Mouse (Mus musculus): Measurements from ENCODE around the gene Ptprm. TPM values are rescaled to one million over a fixed set of nuclear protein-coding genes. Genes with fewer than 3 reads are reported as not detected.
A peak's percentile ranks its signal among the peaks of the same experiment; 100 is the strongest.

Gene Ptprm
- polyA plus RNA-seq, 1 experiment from 2014 or later: 13.7 TPM

DNA sequence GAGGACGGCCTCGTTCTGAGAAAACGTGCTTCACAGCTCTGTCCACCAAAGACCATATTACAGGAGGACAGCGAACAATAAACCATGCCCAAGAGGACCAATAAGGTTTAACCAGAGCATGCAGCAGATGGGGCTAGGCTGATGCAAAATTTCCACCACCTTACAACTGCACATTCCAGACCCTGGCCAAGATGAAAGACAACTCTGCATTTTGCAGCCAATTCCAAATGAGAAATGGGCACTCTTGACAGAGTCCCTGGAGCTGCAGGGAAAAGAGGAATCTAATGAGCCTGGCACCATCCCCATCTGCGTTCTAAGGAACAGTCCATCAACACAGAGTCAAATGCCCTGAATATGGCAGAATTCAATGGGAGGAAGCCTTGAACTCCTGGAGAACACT is 263.3 kb downstream of the Ptprm start:
- no peak overlapping the region for H3K27ac ChIP-seq (ENCODE audit: low read length)
- H3K36me3 ChIP-seq (ENCODE audit: control insufficient read depth, insufficient read depth): no peaks in the 10 kb centered on the region
- H3K4me1 ChIP-seq (replicated peaks; ENCODE audit: control insufficient read depth, insufficient read depth, low read length): peaks cover 7% of the 10 kb centered on the region; the same call in 1 of the 2 replicates
- WGBS: 35% methylated on average over 5 of the region's 5 CpGs
- no peaks in the 10 kb centered on the region for H3K9me3 ChIP-seq (ENCODE audit: control insufficient read depth, low read length)
- H3K27me3 ChIP-seq (replicated peaks; ENCODE audit: control insufficient read depth, insufficient read depth, low read length): no peaks in the 10 kb centered on the region
- ATAC-seq: peak; percentile 47; the same call in 1 of the 2 replicates
- H3K9ac ChIP-seq (replicated peaks; ENCODE audit: low read depth, low read length): no peak overlapping the region
- no peak overlapping the region for H3K4me3 ChIP-seq (replicated peaks; ENCODE audit: low read length)
- H3K4me2 ChIP-seq (ENCODE audit: low read length): no peak overlapping the region

DNA sequence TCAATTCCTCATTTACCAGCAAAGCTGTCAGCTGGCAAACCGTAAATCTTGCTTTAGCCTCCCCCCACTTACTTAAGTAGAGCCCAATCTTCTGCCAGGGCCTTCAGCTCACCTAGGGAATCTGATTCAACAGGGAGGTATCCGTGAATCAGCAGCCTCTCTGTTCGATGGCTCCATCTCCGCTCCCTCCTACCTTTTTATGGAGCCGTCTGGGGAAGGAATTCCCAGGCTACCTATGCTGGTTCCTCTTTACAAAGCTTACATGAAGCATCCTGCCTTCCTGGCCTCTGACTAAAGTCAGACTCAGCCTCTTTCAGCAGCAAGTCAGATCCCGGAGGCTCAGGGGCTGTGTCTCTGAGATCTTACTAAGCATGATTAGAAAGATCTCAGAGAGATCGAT is 264.1 kb downstream of the Ptprm start:
- Histone ChIP-seq H3K9ac (replicated peaks; ENCODE audit: low read depth, low read length) (no peak overlapping the region), H3K9me3 (ENCODE audit: control insufficient read depth, low read length) (no peaks in the 10 kb centered on the region), H3K27me3 (replicated peaks; ENCODE audit: control insufficient read depth, insufficient read depth, low read length) (no peaks in the 10 kb centered on the region), H3K36me3 (ENCODE audit: control insufficient read depth, insufficient read depth) (no peaks in the 10 kb centered on the region), H3K27ac (ENCODE audit: low read length) (no peak overlapping the region), H3K4me3 (replicated peaks; ENCODE audit: low read length) (no peak overlapping the region), H3K4me2 (ENCODE audit: low read length) (no peak overlapping the region), H3K4me1 (replicated peaks; ENCODE audit: control insufficient read depth, insufficient read depth, low read length) (peaks cover 8% of the 10 kb centered on the region; the same call in 1 of the 2 replicates)
- 84% methylated on average over 7 of the region's 7 CpGs for WGBS
- no peak for ATAC-seq

DNA sequence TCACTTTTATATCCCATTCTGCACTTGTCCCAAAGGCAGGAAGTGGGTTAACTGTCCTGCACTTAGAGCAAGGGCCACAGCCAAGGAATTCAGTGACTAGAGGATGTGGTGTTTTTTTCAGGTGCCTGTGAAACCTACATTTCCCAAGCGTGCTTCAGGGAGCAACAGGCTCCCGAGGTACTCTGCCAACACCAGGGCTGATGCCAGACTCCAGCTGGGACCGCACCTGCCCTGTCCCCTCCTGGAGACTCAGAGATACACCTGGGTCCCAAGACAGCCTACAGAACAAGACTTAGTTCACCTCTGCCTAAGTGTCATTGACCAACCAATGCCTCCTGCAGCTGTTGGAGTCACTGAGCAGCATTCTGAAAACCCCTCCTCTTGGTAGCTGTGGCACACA is 264.6 kb downstream of the Ptprm start:
- H3K9me3 ChIP-seq (ENCODE audit: control insufficient read depth, low read length): no peaks in the 10 kb centered on the region
- H3K27ac ChIP-seq (ENCODE audit: low read length): no peak overlapping the region
- no peaks in the 10 kb centered on the region for H3K36me3 ChIP-seq (ENCODE audit: control insufficient read depth, insufficient read depth)
- no peak for ATAC-seq
- no peaks in the 10 kb centered on the region for H3K27me3 ChIP-seq (replicated peaks; ENCODE audit: control insufficient read depth, insufficient read depth, low read length)
- H3K9ac ChIP-seq (replicated peaks; ENCODE audit: low read depth, low read length): no peak overlapping the region
- no peak overlapping the region for H3K4me2 ChIP-seq (ENCODE audit: low read length)
- H3K4me1 ChIP-seq (replicated peaks; ENCODE audit: control insufficient read depth, insufficient read depth, low read length): peaks cover 13% of the 10 kb centered on the region
- WGBS: 76% methylated on average over 3 of the region's 3 CpGs
- no peak overlapping the region for H3K4me3 ChIP-seq (replicated peaks; ENCODE audit: low read length)

DNA sequence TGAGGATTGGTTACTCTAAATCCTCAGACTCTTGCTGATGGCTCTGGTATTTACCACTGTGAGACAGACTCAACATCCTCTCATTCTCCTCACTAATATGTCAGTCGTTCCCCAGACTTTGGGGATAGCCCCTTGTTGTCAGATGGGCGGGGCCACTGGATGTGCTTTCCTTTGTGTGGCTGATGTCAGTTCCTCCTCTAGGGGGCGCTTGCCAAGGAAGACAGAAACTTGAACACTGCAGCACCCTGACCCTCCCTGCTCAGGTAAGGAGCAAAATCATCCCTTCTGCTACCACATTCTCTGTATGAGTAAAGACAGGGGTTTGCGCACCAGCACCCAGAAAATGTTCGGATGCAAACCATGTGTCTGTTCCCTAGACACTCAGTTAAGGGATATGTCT is 266.7 kb downstream of the Ptprm start:
- H3K4me1 ChIP-seq (replicated peaks; ENCODE audit: control insufficient read depth, insufficient read depth, low read length): peaks cover 17% of the 10 kb centered on the region
- no peaks in the 10 kb centered on the region for H3K9me3 ChIP-seq (ENCODE audit: control insufficient read depth, low read length)
- no peaks in the 10 kb centered on the region for H3K27me3 ChIP-seq (replicated peaks; ENCODE audit: control insufficient read depth, insufficient read depth, low read length)
- ATAC-seq: no peak
- no peak overlapping the region for H3K27ac ChIP-seq (ENCODE audit: low read length)
- no peak overlapping the region for H3K4me2 ChIP-seq (ENCODE audit: low read length)
- no peaks in the 10 kb centered on the region for H3K36me3 ChIP-seq (ENCODE audit: control insufficient read depth, insufficient read depth)
- WGBS: 60% methylated on average over 5 of the region's 5 CpGs
- H3K4me3 ChIP-seq (replicated peaks; ENCODE audit: low read length): no peak overlapping the region
- H3K9ac ChIP-seq (replicated peaks; ENCODE audit: low read depth, low read length): no peak overlapping the region

DNA sequence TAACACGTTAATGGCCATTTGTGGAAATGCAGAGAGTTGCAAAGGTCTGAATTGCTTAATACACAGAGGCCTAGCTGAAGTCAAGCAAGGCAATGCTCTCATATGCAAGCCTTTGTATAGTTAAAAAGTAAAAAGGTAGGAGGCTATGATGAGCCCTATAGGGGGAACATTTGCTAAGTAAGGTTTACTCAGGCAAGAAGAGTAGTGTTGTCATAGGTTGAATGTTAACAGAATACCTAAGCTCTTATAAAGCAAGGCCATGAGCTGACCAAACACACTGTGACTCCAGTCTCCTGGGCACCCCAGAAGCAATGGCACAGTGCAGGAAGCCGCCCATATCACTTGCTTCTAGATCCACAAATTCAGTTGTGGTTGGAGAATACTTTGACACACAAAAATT is 267.4 kb downstream of the Ptprm start:
- no peak for ATAC-seq
- no peaks in the 10 kb centered on the region for H3K9me3 ChIP-seq (ENCODE audit: control insufficient read depth, low read length)
- no peaks in the 10 kb centered on the region for H3K36me3 ChIP-seq (ENCODE audit: control insufficient read depth, insufficient read depth)
- H3K4me1 ChIP-seq (replicated peaks; ENCODE audit: control insufficient read depth, insufficient read depth, low read length): peaks cover 17% of the 10 kb centered on the region
- WGBS: 92% methylated on average over 2 of the region's 2 CpGs
- no peak overlapping the region for H3K4me2 ChIP-seq (ENCODE audit: low read length)
- no peak overlapping the region for H3K27ac ChIP-seq (ENCODE audit: low read length)
- no peaks in the 10 kb centered on the region for H3K27me3 ChIP-seq (replicated peaks; ENCODE audit: control insufficient read depth, insufficient read depth, low read length)
- no peak overlapping the region for H3K9ac ChIP-seq (replicated peaks; ENCODE audit: low read depth, low read length)
- H3K4me3 ChIP-seq (replicated peaks; ENCODE audit: low read length): no peak overlapping the region

DNA sequence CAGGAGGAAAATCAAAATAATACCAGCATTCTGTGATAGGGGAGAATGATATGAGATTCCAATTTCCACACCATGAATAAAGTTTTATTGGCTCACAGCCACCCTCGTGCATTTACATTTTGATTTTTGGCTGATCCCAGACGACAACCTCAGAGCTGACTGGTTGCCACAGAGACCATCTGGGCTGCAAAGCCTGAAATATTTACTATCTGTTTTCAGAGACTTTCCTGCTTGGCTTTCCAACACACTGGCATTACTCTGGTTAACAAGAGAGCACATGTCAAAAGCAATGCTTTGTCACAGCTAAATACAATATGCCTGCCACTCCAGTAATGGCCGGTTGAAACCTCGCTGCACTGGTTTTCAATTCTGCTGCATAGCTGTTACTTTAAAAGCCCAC is 269.8 kb downstream of the Ptprm start:
- Histone ChIP-seq H3K9ac (replicated peaks; ENCODE audit: low read depth, low read length) (no peak overlapping the region), H3K4me2 (ENCODE audit: low read length) (no peak overlapping the region)
- peak; percentile 77 for ATAC-seq

DNA sequence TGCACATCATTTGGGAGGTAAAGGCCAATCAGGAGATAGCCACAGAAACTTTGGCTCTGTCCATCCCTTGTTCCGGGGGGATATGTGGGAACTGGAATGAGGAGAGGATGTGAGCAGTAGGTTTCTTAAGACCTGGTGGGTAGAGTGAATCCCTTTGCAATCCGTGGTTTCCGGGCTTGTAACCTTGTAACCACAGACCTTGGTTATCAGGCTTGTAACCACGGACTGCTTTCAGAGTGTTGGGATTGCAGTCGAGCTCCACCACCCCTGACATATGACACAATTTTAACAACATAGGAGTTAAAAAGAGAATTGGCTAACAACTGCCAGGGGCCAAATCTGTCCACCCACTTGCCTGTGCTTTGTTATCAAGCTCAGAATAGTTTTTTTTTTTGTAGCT is 270.2 kb downstream of the Ptprm start:
- Histone ChIP-seq H3K9ac (replicated peaks; ENCODE audit: low read depth, low read length) (no peak overlapping the region), H3K4me2 (ENCODE audit: low read length) (no peak overlapping the region), H3K4me1 (replicated peaks; ENCODE audit: control insufficient read depth, insufficient read depth, low read length) (peaks cover 11% of the 10 kb centered on the region), H3K27me3 (replicated peaks; ENCODE audit: control insufficient read depth, insufficient read depth, low read length) (no peaks in the 10 kb centered on the region), H3K27ac (ENCODE audit: low read length) (no peak overlapping the region), H3K4me3 (replicated peaks; ENCODE audit: low read length) (no peak overlapping the region), H3K36me3 (ENCODE audit: control insufficient read depth, insufficient read depth) (no peaks in the 10 kb centered on the region), H3K9me3 (ENCODE audit: control insufficient read depth, low read length) (no peaks in the 10 kb centered on the region)
- ATAC-seq: peak; percentile 31; the same call in 1 of the 2 replicates
- 66% methylated on average over 5 of the region's 5 CpGs for WGBS

More for the DNA sequence above, 269.8 kb downstream of the Ptprm start:
- Histone ChIP-seq H3K4me3 (replicated peaks; ENCODE audit: low read length) (no peak overlapping the region), H3K36me3 (ENCODE audit: control insufficient read depth, insufficient read depth) (no peaks in the 10 kb centered on the region), H3K9me3 (ENCODE audit: control insufficient read depth, low read length) (no peaks in the 10 kb centered on the region), H3K27me3 (replicated peaks; ENCODE audit: control insufficient read depth, insufficient read depth, low read length) (no peaks in the 10 kb centered on the region), H3K4me1 (replicated peaks; ENCODE audit: control insufficient read depth, insufficient read depth, low read length) (peaks cover 11% of the 10 kb centered on the region), H3K27ac (ENCODE audit: low read length) (no peak overlapping the region)
- 12% methylated on average over 4 of the region's 4 CpGs for WGBS

DNA sequence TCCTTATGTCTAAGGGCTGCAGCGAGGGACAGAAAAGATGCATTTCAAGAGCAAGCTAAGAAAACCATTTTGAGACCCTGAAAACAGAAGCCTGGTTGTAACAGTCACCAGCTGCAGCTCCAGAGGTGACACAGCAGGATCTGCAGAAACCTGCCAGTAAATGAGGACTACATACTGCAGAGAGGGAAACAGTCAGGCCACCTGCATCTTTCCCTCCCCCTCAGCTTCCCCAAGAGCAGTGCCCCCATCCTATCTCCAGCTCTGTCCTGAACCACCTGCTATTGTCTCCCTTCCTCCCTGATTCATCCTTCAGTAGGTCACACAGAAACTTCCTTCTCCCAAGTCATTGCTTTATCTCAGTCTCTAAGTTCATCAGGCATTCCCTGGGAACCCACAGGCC is 274.7 kb downstream of the Ptprm start:
- H3K36me3 ChIP-seq (ENCODE audit: control insufficient read depth, insufficient read depth): no peaks in the 10 kb centered on the region
- peaks cover 4% of the 10 kb centered on the region; the same call in 1 of the 2 replicates for H3K4me1 ChIP-seq (replicated peaks; ENCODE audit: control insufficient read depth, insufficient read depth, low read length)
- H3K4me2 ChIP-seq (ENCODE audit: low read length): no peak overlapping the region
- H3K9me3 ChIP-seq (ENCODE audit: control insufficient read depth, low read length): no peaks in the 10 kb centered on the region
- no peaks in the 10 kb centered on the region for H3K27me3 ChIP-seq (replicated peaks; ENCODE audit: control insufficient read depth, insufficient read depth, low read length)
- 69% methylated on average over 1 of the region's 1 CpGs for WGBS
- no peak overlapping the region for H3K27ac ChIP-seq (ENCODE audit: low read length)
- no peak overlapping the region for H3K4me3 ChIP-seq (replicated peaks; ENCODE audit: low read length)
- no peak for ATAC-seq
- H3K9ac ChIP-seq (replicated peaks; ENCODE audit: low read depth, low read length): no peak overlapping the region

DNA sequence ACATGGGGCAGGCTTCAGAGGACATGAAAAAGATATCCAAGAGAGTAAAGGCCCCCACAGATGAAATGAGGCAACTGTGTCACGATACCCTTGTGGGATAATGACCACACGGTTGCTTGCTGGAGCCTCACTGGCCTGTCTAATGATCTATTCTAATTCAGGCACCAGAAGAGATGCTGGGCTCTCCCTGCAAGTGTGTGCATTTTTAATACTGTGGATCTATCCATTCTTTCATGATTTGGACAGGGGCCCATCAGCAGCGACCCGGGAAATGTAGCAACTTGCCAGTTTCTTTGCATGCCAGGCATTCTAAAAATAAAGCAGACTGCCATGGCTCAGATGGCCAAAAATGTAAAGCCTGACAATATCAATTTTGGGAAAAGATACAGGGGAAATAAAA is 280.7 kb downstream of the Ptprm start:
- WGBS: 25% methylated on average over 4 of the region's 4 CpGs
- H3K4me2 ChIP-seq (ENCODE audit: low read length): peak overlapping the region; percentile 17

DNA sequence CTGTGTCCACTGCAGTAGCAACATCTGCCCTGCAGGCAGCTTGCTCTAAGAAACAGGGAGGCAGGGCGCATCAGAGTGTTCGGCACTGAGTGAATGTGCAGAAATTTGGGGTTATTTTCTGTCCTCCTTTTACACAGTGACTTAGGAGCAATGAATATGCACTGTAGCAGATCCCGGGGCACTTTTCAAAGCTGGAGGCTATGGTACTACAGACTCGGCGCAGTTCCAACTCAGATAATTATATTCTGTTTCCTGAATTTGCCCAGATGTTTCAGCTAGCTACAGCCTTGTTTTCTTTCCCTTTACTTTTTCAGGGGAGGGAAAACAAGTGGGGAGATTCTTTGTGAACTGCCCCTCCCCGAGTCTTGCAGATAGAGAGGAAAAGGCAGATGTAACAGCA is 281.1 kb downstream of the Ptprm start:
- no peak overlapping the region for H3K4me3 ChIP-seq (replicated peaks; ENCODE audit: low read length)
- no peaks in the 10 kb centered on the region for H3K9me3 ChIP-seq (ENCODE audit: control insufficient read depth, low read length)
- 0 out of 2 replicates have a peak, but pooled peaks cover 6% of the 10 kb centered on the region for H3K27me3 ChIP-seq (replicated peaks; ENCODE audit: control insufficient read depth, insufficient read depth, low read length)
- no peaks in the 10 kb centered on the region for H3K36me3 ChIP-seq (ENCODE audit: control insufficient read depth, insufficient read depth)
- peaks cover 30% of the 10 kb centered on the region for H3K4me1 ChIP-seq (replicated peaks; ENCODE audit: control insufficient read depth, insufficient read depth, low read length)
- H3K9ac ChIP-seq (replicated peaks; ENCODE audit: low read depth, low read length): no peak overlapping the region
- peak overlapping the region; percentile 17 for H3K4me2 ChIP-seq (ENCODE audit: low read length)
- peak overlapping the region; percentile 61 for H3K27ac ChIP-seq (ENCODE audit: low read length)
- WGBS: 42% methylated on average over 6 of the region's 6 CpGs
- peak; percentile 31 for ATAC-seq

More for the DNA sequence above, 280.7 kb downstream of the Ptprm start:
- H3K4me3 ChIP-seq (replicated peaks; ENCODE audit: low read length): no peak overlapping the region
- peaks cover 30% of the 10 kb centered on the region for H3K4me1 ChIP-seq (replicated peaks; ENCODE audit: control insufficient read depth, insufficient read depth, low read length)
- H3K9ac ChIP-seq (replicated peaks; ENCODE audit: low read depth, low read length): no peak overlapping the region
- H3K9me3 ChIP-seq (ENCODE audit: control insufficient read depth, low read length): no peaks in the 10 kb centered on the region
- ATAC-seq: peak; percentile 45
- no peaks in the 10 kb centered on the region for H3K36me3 ChIP-seq (ENCODE audit: control insufficient read depth, insufficient read depth)
- 0 out of 2 replicates have a peak, but pooled peaks cover 6% of the 10 kb centered on the region for H3K27me3 ChIP-seq (replicated peaks; ENCODE audit: control insufficient read depth, insufficient read depth, low read length)
- peak overlapping the region; percentile 61 for H3K27ac ChIP-seq (ENCODE audit: low read length)
